Mouse (Mus musculus) urinary bladder, adult 18-20 months (tissue): ENCODE results near the gene Acsbg2.

Experiments used
- DNase-seq, 2 experiments: peaks; one replicate each; pipeline ENCODE4 v3.0.0; 2022; ENCODE audit warnings: low spot score in 2 of 2, mixed read lengths in 2 of 2

The Acsbg2 gene

GRCm38 (mm10) chr17:56871767-56872166 lies 2.5 kb downstream of the Acsbg2 start:
- no peak for DNase-seq

DNA sequence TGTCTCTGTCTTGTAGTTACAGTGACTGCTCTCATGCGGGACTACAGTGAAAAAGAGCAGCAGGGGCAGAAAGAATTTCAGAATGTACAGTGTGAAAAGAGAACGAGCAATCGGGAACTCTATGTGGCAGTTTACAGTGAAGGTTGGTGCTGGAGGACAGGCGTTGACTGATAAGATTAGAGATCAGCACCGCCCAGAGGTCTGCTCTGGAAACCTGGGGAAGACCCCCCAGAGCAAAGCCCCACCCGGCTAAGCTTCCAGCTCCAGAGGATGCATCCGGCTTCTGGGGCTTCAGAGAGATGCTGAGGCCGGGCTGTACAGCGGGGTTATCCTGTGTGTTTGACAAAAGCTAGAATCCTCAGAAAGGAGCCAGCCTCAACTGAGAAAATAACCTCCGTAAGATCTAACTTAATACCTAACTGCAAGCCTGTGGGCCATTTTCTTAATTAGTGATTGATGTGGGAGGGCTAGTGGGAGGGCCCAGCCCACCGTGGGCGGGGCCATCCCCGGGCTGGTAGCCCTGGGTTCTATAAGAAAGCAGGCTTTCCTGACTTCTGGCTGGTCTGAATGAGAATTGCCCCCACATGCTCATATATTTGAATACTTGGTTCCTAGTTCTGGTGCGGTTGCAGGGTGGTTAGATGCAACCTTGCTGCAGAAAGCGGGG lies 3.8 kb downstream of the Acsbg2 start:
- DNase-seq, result no peak

- no peak for DNase-seq
These were observed 4.7 kb downstream of the Acsbg2 start for GRCm38 (mm10) chr17:56869481-56869977.

GRCm38 (mm10) chr17:56866071-56866470 lies 8.2 kb downstream of the Acsbg2 start:
- no peak for DNase-seq

GRCm38 (mm10) chr17:56861197-56861596 lies 13.1 kb downstream of the Acsbg2 start:
- no peak for DNase-seq

DNA sequence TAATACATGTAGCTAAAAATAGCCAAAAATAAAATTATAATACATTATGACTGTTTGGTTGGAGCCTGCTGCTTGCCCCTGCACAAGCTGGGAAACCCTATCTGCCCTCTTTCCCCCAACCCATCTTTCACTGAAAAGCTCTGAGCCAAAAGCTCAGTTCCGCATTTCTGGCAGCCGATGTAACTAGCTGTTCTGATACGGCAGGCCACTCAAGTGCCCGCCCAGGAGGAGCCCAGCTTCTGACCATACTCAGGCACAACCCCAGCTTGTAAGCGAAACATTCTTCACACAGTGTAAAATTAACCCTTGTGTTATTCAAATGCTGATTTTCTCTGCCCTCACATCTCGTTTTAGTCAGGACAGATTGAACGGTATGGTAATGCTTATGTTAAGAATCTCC lies 15.3 kb downstream of the Acsbg2 start:
- no peak for DNase-seq

DNA sequence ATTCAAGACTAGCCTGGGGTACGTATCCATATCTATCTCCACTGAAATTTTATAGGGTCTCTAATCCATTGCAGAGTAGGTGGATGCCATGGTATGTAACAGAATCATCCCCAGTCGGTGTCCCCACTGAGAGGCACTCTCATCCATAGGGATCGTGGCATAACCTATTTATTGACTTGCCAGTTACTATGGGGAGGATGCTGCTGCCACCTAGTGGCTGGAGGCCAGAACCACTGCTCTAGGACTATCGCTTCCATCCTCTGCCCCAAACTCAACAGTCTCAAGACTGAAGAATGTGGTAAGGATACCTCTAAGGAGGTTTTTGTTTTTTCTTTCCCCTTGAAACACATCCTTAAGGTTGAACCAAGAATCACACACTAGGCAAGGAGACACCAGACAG lies 16.0 kb downstream of the Acsbg2 start:
- DNase-seq, result peak; percentile 44 to 58

DNA sequence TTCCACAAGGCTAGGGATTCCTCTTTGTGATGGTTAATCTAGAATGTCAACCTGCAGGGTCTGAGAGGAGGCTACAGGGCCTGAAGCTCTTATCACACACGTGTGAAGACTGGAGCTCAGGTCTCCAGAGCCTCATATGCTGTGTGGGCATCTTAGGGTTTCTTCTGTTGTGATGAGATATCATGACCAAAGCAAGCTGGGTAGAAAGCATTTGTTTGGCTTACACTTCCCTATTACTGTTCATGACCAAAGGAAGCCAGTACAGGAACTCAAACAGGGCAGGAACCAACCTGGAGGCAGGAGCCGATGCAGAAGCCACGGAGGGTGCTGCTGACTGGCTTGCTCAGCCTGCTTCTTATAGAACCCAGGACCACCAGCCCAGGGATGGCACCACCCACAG lies 18.8 kb downstream of the Acsbg2 start:
- no peak for DNase-seq

DNA sequence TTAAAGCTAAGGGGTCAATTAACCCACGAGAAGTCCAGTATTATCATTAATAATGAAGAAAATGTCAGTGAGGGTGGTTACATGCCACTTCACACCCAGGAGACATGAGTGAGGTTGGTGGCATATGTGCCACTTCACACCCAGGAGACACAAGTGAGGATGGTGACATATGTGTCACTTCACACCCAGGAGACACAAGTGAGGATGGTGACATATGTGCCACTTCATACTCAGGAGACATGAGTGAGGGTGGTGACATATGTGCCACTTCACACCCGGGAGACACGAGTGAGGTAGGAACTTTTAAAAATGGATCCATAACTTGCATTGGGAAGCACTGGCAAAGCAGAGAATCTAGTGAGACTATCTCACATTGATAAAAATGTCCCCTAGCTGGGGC lies 23.1 kb downstream of the Acsbg2 start:
- DNase-seq, result no peak

DNA sequence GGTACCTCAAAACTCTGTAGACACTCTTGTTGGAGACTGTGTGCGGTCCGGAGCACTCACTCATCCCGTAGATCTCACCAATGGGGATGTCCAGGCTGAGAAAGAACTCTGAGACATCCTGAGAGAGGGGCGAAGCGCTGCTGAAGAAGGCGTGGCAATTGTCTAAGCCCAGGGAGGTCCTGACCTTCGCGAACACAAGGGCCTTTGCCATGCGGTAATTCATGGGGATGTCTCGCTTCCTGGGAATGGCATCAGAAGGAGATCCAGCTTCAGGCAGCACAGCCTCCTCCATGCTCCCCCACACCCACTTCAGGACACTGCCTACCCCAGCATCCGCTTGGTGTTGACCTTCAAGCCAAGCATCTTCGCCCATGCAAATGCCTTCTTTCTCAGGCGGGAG lies 24.5 kb downstream of the Acsbg2 start:
- no peak for DNase-seq

GRCm38 (mm10) chr17:56848785-56849184 lies 25.5 kb downstream of the Acsbg2 start:
- no peak for DNase-seq

GRCm38 (mm10) chr17:56843678-56844077 lies 30.6 kb downstream of the Acsbg2 start:
- no peak for DNase-seq

- DNase-seq, result no peak
These were observed 32.1 kb downstream of the Acsbg2 start for GRCm38 (mm10) chr17:56842173-56842572.

- no peak for DNase-seq
These were observed 33.7 kb downstream of the Acsbg2 start for GRCm38 (mm10) chr17:56840524-56840923.

- DNase-seq, result no peak
These were observed 37.9 kb downstream of the Acsbg2 start for GRCm38 (mm10) chr17:56836336-56836735.

DNA sequence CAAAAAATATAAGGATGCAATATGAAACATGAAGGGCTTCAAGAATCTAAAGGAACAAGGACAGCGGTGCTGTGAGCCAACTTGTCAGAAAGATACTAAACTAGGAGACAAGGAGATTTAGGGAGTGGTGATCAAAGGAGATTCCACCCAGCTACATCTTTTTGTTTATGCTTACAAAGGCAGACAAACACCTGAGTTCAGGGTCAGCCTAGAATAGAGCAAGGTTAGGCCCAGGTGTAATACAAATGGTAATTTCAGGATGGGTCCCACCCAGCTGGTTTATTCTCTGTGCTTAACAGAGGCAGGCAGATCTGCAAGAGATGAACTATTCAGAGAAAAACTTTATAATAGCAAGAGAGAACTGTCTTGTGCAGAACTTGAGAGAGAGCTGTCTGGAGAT lies 40.9 kb downstream of the Acsbg2 start:
- DNase-seq, result no peak

- DNase-seq, result no peak
These were observed 41.3 kb downstream of the Acsbg2 start for GRCm38 (mm10) chr17:56832918-56833317.

- peak; percentile 96 to 97 for DNase-seq
These were observed 43.0 kb downstream of the Acsbg2 start for GRCm38 (mm10) chr17:56831111-56831816.

DNA sequence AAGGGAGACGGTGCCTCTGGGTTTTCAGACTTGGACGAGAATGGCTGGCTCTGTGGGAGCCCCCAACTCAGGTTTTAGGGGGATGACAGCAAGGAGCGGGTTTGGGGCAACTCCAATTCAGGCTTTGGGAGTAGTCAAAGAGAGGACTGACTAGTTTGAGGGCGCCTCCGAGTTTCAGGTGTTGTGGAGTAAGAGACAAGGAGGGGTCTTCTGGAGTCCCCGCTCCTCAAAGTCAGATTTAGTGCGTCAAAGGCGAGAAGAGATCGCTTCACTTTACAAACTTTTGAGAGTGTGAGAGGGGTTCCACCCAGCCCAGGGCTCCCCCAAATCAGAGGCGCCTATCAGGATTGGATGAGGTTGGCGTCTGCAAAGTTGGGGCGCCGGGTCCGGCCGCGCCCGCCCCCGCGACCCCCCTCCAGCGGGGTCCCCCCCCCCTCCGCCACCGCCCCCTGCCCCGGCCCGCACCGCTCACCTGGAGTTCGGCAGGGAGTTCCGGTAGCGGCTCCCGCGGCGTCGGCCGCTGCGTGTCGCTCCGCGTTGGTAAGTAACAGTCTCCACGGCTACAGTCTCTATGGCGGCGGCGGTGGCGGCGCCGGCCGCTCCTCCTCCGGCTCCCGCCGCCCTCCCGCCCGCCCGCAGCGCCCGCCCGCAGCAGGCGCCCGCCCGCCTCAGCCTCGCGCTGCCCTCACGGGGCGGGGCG lies 43.7 kb downstream of the Acsbg2 start, which contains the start of gene Rfx2:
Gene Rfx2 (minus strand): TSS at position 603 of the 700 bp plus-strand sequence.
- DNase-seq, result peak in 1 of 2 experiments; percentile 30

DNA sequence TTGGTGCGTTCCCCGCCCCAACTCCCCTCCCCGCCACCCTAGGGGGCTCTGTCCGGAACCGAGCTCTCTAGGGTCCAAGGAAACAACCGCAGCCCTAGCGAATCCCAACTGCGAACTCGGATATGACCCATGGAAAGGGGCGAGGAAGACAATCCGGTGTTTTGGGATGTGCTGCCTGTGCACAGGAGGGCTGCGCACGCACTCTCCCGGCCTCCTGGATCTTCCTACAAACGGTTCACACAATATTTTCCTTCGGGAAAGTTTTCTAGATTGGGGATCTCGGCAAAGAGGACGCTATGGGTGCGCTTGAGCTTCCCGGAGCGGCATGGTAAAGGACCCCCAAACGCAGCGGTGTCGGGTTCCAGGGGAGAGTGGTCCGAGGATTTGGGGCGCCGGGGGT lies 44.5 kb downstream of the Acsbg2 start:
- peak in 1 of 2 experiments; percentile 32 for DNase-seq

DNA sequence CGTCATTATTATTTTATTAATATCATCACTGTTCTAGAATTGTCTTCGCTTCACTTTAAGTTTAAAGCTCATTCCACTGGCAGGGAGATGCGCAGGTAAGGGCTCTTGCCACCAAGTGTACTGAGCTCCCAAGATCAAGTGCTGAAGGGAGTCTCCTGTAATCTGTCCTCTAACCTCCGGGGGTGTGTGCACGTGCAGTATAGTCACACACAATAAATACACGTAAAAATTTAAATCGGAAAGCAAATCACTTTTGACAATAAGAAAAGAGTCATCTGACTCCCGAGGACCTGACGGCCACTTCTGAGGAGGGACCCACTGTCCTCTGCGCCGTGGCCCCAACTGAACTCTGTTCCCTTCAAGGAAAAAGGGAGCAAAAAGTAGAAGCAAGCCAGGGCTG lies 45.1 kb downstream of the Acsbg2 start:
- no peak for DNase-seq

DNA sequence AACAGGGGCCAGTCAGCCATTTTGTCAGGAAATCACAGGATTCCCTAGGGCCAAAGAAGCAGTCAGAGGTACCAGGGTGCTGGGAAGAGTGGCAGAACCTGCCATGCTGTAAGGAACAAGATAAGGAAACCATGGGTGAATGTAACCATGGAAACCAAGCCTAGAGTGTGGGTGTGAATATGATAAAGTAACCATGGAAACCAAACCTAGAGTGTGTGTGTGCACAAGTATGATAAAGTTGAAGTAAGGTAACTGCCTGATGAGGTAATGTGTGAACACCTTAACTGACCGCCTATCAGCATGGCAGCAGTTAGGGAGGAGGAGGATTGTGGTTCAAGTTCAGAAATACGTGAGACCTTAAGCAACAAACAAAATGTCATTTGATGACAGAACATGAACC lies 47.5 kb downstream of the Acsbg2 start:
- no peak for DNase-seq

DNA sequence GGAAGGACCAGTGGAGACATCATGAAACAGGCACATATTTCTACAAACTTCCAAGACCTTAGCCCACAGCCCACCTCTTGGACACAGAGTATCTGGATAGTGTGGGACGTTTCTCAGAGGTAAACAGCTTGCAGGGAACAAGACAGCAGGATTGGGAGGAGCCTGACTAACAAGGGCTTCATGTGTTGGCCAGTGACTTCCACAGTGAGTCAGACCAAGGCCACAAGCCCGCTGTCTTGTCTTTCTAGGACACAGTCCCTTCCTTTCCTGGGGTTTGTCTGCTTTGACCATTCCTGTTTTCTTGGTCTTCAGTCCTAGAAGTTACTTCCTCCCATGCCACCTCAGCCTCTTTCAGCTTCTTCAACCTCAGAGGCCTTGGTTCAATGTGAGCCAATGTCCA lies 50.9 kb downstream of the Acsbg2 start:
- no peak for DNase-seq
